Mouse (Mus musculus) gastrocnemius, postnatal 14 days (tissue): ENCODE measurements around the gene Art4. TPM values are rescaled to one million over a fixed set of nuclear protein-coding genes. Genes with fewer than 3 reads are reported as not detected.
A peak's percentile ranks its signal among the peaks of the same experiment; 100 is the strongest.

Source experiments
- DNase-seq: peaks from one replicate; pipeline ENCODE4 v3.0.0; 2021; ENCODE audit warnings: mixed read lengths
- intact Hi-C: fragments of 180-260 bp; cut with DNase I; formaldehyde crosslinking; loops from one replicate; pipeline ENCODE4 v1.15.1; 2025; ENCODE audit warnings: low total_unique reads
- total RNA-seq, 2 experiments: library from RNA; stranded (reverse); gene quantifications; 2 replicates each; pipeline ENCODE4 v1.2.3; 2021

Gene Art4
- total RNA-seq, 2 experiments from 2014 or later, result 0.38 to 0.84 TPM

GRCm38 (mm10) chr6:136835352-136835751, 22.2 kb downstream of the Art4 start, which contains the start of gene Smco3:
Gene Smco3 (minus strand): TSS chr6:136835452.
- intact Hi-C loops, result no loop called here
- no peak for DNase-seq

GRCm38 (mm10) chr6:136831712-136832111, 25.8 kb downstream of the Art4 start:
- intact Hi-C loops, result no loop called here
- DNase-seq, result no peak

GRCm38 (mm10) chr6:136828681-136829080, 28.9 kb downstream of the Art4 start:
- intact Hi-C loops, result no loop called here
- DNase-seq, result no peak

GRCm38 (mm10) chr6:136827881-136828561, 29.5 kb downstream of the Art4 start, which contains the start of gene Wbp11:
Gene Wbp11 (minus strand): TSS chr6:136828233.
- DNase-seq, result peak; percentile 96
- intact Hi-C loops, result no loop called here

- no peak for DNase-seq
- intact Hi-C loops, result no loop called here
Measured at GRCm38 (mm10) chr6:136827516-136827880, 30.0 kb downstream of the Art4 start, which contains the start of gene BC049715. Gene BC049715 (plus strand): TSS chr6:136827626.

- intact Hi-C loops, result no loop called here
- DNase-seq, result no peak
Measured at GRCm38 (mm10) chr6:136827116-136827515, 30.4 kb downstream of the Art4 start.

GRCm38 (mm10) chr6:136824987-136825386, 32.5 kb downstream of the Art4 start:
- no peak for DNase-seq
- intact Hi-C loops, result no loop called here

- DNase-seq, result no peak
- intact Hi-C loops, result no loop called here
Measured at GRCm38 (mm10) chr6:136821086-136821485, 36.4 kb downstream of the Art4 start.

GRCm38 (mm10) chr6:136820381-136820780, 37.2 kb downstream of the Art4 start:
- DNase-seq, result no peak
- intact Hi-C loops, result no loop called here

GRCm38 (mm10) chr6:136817549-136817948, 40.0 kb downstream of the Art4 start:
- intact Hi-C loops, result no loop called here
- DNase-seq, result no peak

- DNase-seq, result no peak
- intact Hi-C loops, result no loop called here
Measured at GRCm38 (mm10) chr6:136816826-136817225, 40.7 kb downstream of the Art4 start.

GRCm38 (mm10) chr6:136815381-136815780, 42.2 kb downstream of the Art4 start:
- intact Hi-C loops, result no loop called here
- DNase-seq, result no peak

GRCm38 (mm10) chr6:136813117-136813516, 44.4 kb downstream of the Art4 start:
- intact Hi-C loops, result no loop called here
- no peak for DNase-seq

GRCm38 (mm10) chr6:136811196-136811595, 46.3 kb downstream of the Art4 start:
- no peak for DNase-seq
- intact Hi-C loops, result no loop called here

- DNase-seq, result no peak
- intact Hi-C loops, result no loop called here
Measured at GRCm38 (mm10) chr6:136809673-136810072, 47.9 kb downstream of the Art4 start.

GRCm38 (mm10) chr6:136809077-136809476, 48.5 kb downstream of the Art4 start:
- intact Hi-C loops, result no loop called here
- no peak for DNase-seq

GRCm38 (mm10) chr6:136808631-136809046, 48.9 kb downstream of the Art4 start:
- DNase-seq, result peak; percentile 24
- intact Hi-C loops, result no loop called here

- intact Hi-C loops, result no loop called here
Measured at GRCm38 (mm10) chr6:136808014-136808417, 49.5 kb downstream of the Art4 start, which contains the start of gene H2afj. Gene H2afj (plus strand): TSS chr6:136808244.

GRCm38 (mm10) chr6:136807395-136808013, 50.0 kb downstream of the Art4 start:
- intact Hi-C loops, result no loop called here

More at GRCm38 (mm10) chr6:136808014-136808417, 49.5 kb downstream of the Art4 start, which contains the start of gene H2afj:
- DNase-seq, result peak; percentile 98

GRCm38 (mm10) chr6:136806819-136807218, 50.7 kb downstream of the Art4 start:
- intact Hi-C loops, result no loop called here
- DNase-seq, result no peak

More at GRCm38 (mm10) chr6:136807395-136808013, 50.0 kb downstream of the Art4 start:
- no peak for DNase-seq

GRCm38 (mm10) chr6:136805409-136805775, 52.1 kb downstream of the Art4 start:
- intact Hi-C loops, result no loop called here
- no peak for DNase-seq
